ENCODE assay signal across 8 mouse cellular contexts in the genomic region with DNA sequence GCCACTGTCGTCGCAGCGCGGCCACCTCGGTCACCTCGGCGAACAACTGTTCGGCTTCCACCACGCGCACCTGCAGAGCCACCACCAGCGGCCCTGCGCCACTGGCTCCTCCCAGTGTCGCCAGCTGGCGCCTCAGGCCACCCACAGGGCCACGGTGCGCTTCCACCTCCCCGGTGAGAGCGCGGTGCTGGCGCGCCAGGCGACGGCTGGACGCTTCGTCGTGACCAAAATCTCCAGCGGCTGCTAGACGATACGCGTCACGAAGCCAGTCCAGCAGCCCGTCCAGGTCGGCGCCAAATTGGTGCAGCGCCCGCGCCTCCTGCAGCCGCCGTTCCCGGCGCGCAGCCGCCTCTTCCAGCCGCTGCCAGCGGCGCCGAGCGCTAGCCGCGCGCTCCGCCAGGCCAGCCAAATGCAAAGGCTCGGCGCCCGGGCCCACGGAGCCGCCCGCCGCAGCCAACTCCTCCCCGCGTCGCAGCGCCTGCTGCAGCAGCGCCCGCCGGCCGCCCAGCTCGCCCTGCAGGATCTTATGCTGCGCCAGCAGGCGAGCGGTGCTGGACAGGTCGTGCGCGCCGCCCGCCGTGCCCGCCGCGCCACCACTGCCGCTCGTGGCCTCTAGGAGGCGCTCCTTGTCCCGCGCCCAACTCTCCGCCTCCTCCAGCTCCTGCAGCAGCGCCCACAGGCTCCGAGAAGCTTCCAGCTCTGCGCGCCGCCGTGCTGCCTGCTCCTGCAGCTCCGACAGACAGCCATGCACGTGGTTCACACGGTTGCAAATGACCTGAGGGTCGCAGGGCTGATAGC. TPM values are rescaled to one million over a fixed set of nuclear protein-coding genes. Genes with fewer than 3 reads are reported as not detected.
DNase-seq lines count a peak whose midpoint lies in the region; ATAC-seq and TF ChIP-seq lines count a peak whose summit lies in the region.

No protein-coding gene starts in this region.

- ATAC-seq in hindbrain, embryonic 16.5 days = peak; percentile 74
- ATAC-seq in megakaryocyte progenitor cell, adult 5-6 weeks (replicated peaks; ENCODE audit: poor library complexity) = peak; percentile 94

- H3K4me2 ChIP-seq in hindbrain, embryonic 16.5 days (ENCODE audit: low read length) = peak overlapping the region; percentile 54

- no peak overlapping the region; the same call in 1 of the 2 replicates for H3K4me3 ChIP-seq in cortical plate, adult 2 months (ENCODE audit: insufficient read depth, low read length)
- peak overlapping the region; percentile 39 for H3K4me3 ChIP-seq in hindbrain, embryonic 16.5 days (ENCODE audit: low read length)

- H3K27me3 ChIP-seq in hindbrain, embryonic 16.5 days (replicated peaks; ENCODE audit: control insufficient read depth, insufficient read depth, low read length) = peaks cover 59% of the 10 kb centered on the region

- intact Hi-C loops in left cerebral cortex, postnatal 25 days (cut with DNase I) = no loop called here

- no peak overlapping the region for H3K27ac ChIP-seq in cortical plate, adult 2 months (ENCODE audit: insufficient read depth, low read length)
- no peak overlapping the region for H3K27ac ChIP-seq in hindbrain, embryonic 16.5 days (ENCODE audit: low read depth, low read length)

- no peaks in the 10 kb centered on the region for H3K4me1 ChIP-seq in cortical plate, adult 2 months (ENCODE audit: control insufficient read depth, insufficient read depth, low read length)
- H3K4me1 ChIP-seq in hindbrain, embryonic 16.5 days (ENCODE audit: control insufficient read depth, insufficient read depth, low read depth, low read length) = peaks cover 3% of the 10 kb centered on the region; the same call in 1 of the 2 replicates

- H3K36me3 ChIP-seq in hindbrain, embryonic 16.5 days (ENCODE audit: control insufficient read depth, insufficient read depth, low read length) = peaks cover 7% of the 10 kb centered on the region; the same call in 1 of the 2 replicates

- 0 out of 2 replicates have a peak, but pooled peaks have one; percentile 21 for TF ChIP-seq CTCF in cortical plate, adult 2 months (IDR thresholded peaks at IDR 0.05; ENCODE audit: extremely low read depth, insufficient read depth, low read length)

- DNase-seq in adrenal gland, postnatal 10 days = peak; percentile 89
- peak; percentile 78 for DNase-seq in gastrocnemius, postnatal 10 days
- DNase-seq in left cerebral cortex, postnatal 25 days (ENCODE audit: low spot score in 2 of 2) = peak; percentile 52 to 58
- DNase-seq in right cerebral cortex, postnatal 25 days = peak; percentile 69
- peak; percentile 64 to 76 for DNase-seq in urinary bladder, postnatal 4 days (ENCODE audit: low spot score in 2 of 2)

- peak overlapping the region; percentile 52; the same call in 1 of the 2 replicates for H3K9ac ChIP-seq in hindbrain, embryonic 16.5 days (ENCODE audit: low read depth, low read length)

- 1% methylated on average over 80 of the region's 96 CpGs for WGBS in hindbrain, embryonic 16.5 days

- TF ChIP-seq POLR2A in cortical plate, adult 2 months (IDR thresholded peaks at IDR 0.05; ENCODE audit: extremely low read depth, insufficient read depth, low read length) = no peak

- H3K9me3 ChIP-seq in hindbrain, embryonic 16.5 days (ENCODE audit: control insufficient read depth, low read length) = no peaks in the 10 kb centered on the region; the same call in 1 of the 2 replicates

RNA-seq across cellular contexts. Expression of gene Sptbn4, which starts 38.9 kb away (rescaled TPM):
- under 1 TPM; 0.70 to 0.81 TPM for total RNA-seq in adrenal gland, postnatal 10 days (2021)
- 149 and 162 TPM in 2 replicates for polyA plus RNA-seq in cortical plate, adult 2 months (2012; rRNA removed)
- under 1 TPM; 0.20 to 0.28 TPM for total RNA-seq in gastrocnemius, postnatal 10 days (2021)
- polyA plus RNA-seq in hindbrain, embryonic 16.5 days (2015; fragmentation: Nextera tagmentation; extraction: Ambion mirVana) = 3.1 and 3.7 TPM in 2 replicates
- total RNA-seq in left cerebral cortex, postnatal 25 days (2021) = 100 to 1,000 TPM; 132 to 139 TPM
- 0.02 and 0.07 TPM in 2 replicates for total RNA-seq in megakaryocyte progenitor cell, adult 5-6 weeks (2015)
- not detected in 2 replicates for total RNA-seq in megakaryocyte progenitor cell, adult 5-6 weeks (2017)

RNA-seq across cellular contexts. Expression of gene Blvrb, which starts 39.2 kb away (rescaled TPM):
- total RNA-seq in adrenal gland, postnatal 10 days (2021) = 10 to 100 TPM; 83.4 TPM
- polyA plus RNA-seq in cortical plate, adult 2 months (2012; rRNA removed) = 15.8 and 16.6 TPM in 2 replicates
- 10 to 100 TPM; 20.5 to 25.0 TPM for total RNA-seq in gastrocnemius, postnatal 10 days (2021)
- 23.4 and 23.7 TPM in 2 replicates for polyA plus RNA-seq in hindbrain, embryonic 16.5 days (2015; fragmentation: Nextera tagmentation; extraction: Ambion mirVana)
- total RNA-seq in left cerebral cortex, postnatal 25 days (2021) = 10 to 100 TPM; 12.0 to 15.9 TPM
- 31.8 and 53.4 TPM in 2 replicates for total RNA-seq in megakaryocyte progenitor cell, adult 5-6 weeks (2015)
- total RNA-seq in megakaryocyte progenitor cell, adult 5-6 weeks (2017) = 21.2 and 30.2 TPM in 2 replicates

RNA-seq across cellular contexts. Expression of gene Gm20479, which starts 51.4 kb away (rescaled TPM):
- 1 to 10 TPM in 1 of 2 experiments, not detected in 1; 2.5 TPM for total RNA-seq in adrenal gland, postnatal 10 days (2021)
- 0.75 TPM in 1 of 2 replicates, not detected in the other for polyA plus RNA-seq in cortical plate, adult 2 months (2012; rRNA removed)
- not detected for total RNA-seq in gastrocnemius, postnatal 10 days (2021)
- polyA plus RNA-seq in hindbrain, embryonic 16.5 days (2015; fragmentation: Nextera tagmentation; extraction: Ambion mirVana) = not detected in 2 replicates
- total RNA-seq in left cerebral cortex, postnatal 25 days (2021) = not detected
- total RNA-seq in megakaryocyte progenitor cell, adult 5-6 weeks (2015) = not detected in 2 replicates
- total RNA-seq in megakaryocyte progenitor cell, adult 5-6 weeks (2017) = not detected in 2 replicates

RNA-seq across cellular contexts. Expression of gene Shkbp1, which starts 52.8 kb away (rescaled TPM):
- 10 to 100 TPM; 19.6 to 22.9 TPM for total RNA-seq in adrenal gland, postnatal 10 days (2021)
- polyA plus RNA-seq in cortical plate, adult 2 months (2012; rRNA removed) = 64.2 and 73.8 TPM in 2 replicates
- total RNA-seq in gastrocnemius, postnatal 10 days (2021) = 1 to 10 TPM; 6.1 to 8.1 TPM
- polyA plus RNA-seq in hindbrain, embryonic 16.5 days (2015; fragmentation: Nextera tagmentation; extraction: Ambion mirVana) = 31.6 and 38.0 TPM in 2 replicates
- 10 to 100 TPM; 21.7 to 31.2 TPM for total RNA-seq in left cerebral cortex, postnatal 25 days (2021)
- 18.8 and 23.9 TPM in 2 replicates for total RNA-seq in megakaryocyte progenitor cell, adult 5-6 weeks (2015)
- total RNA-seq in megakaryocyte progenitor cell, adult 5-6 weeks (2017) = 10.7 and 11.0 TPM in 2 replicates

Comparison
In these comparisons a context has a peak if more than half of its experiments do, and no peak if none do; other contexts are left out.
1. RNA of gene Sptbn4, which starts 38.9 kb away (total RNA-seq): 132 to 139 TPM in left cerebral cortex, postnatal 25 days; 0.70 to 0.81 TPM in adrenal gland, postnatal 10 days, 0.20 to 0.28 TPM in gastrocnemius, postnatal 10 days and 0.02 to 0.07 TPM in megakaryocyte progenitor cell, adult 5-6 weeks; every median in the first group is over 10 times any median in the second.
2. Peak in every context shown above with its lines, with median percentiles within 50 percentile points of each other: DNase-seq.